Mouse (Mus musculus): ENCODE measurements around the gene Ifit2. TPM values are rescaled to one million over a fixed set of nuclear protein-coding genes. Genes with fewer than 3 reads are reported as not detected.

Ifit2 gene
- total and polyA plus RNA-seq, 2 experiments from 2014 or later, result 8.2 to 11.5 TPM

- DNase-seq (ENCODE audit: low spot score) (no peak), ATAC-seq (ENCODE audit: low FRiP score) (no peak)
- Histone ChIP-seq H3K27ac (ENCODE audit: low read depth, low read length) (no peak overlapping the region), H3K9ac (replicated peaks; ENCODE audit: low read length, poor library complexity, severe bottlenecking) (no peak overlapping the region), H3K4me2 (ENCODE audit: low read depth, low read length, poor library complexity, severe bottlenecking) (no peak overlapping the region), H3K4me1 (ENCODE audit: insufficient read depth, low read length) (0 out of 2 replicates have a peak, but pooled peaks cover 4% of the 10 kb centered on the region), H3K36me3 (ENCODE audit: insufficient read depth, low read length) (peaks cover 7% of the 10 kb centered on the region; the same call in 1 of the 2 replicates), H3K27me3 (ENCODE audit: insufficient read depth, low read length) (no peaks in the 10 kb centered on the region), H3K9me3 (ENCODE audit: low read length) (no peaks in the 10 kb centered on the region), H3K4me3 (ENCODE audit: low read depth, low read length) (no peak overlapping the region)
- no peak for TF ChIP-seq CTCF (IDR thresholded peaks at IDR 0.05)
- 73% methylated on average over 2 of the region's 2 CpGs for WGBS
These were observed 29.1 kb upstream of the Ifit2 start for GRCm38 (mm10) chr19:34521361-34521760.

GRCm38 (mm10) chr19:34521978-34522377 is 28.5 kb upstream of the Ifit2 start:
- no peak overlapping the region for H3K9ac ChIP-seq (replicated peaks; ENCODE audit: low read length, poor library complexity, severe bottlenecking)
- H3K4me3 ChIP-seq (ENCODE audit: low read depth, low read length), result no peak overlapping the region
- ATAC-seq (ENCODE audit: low FRiP score), result no peak
- H3K27me3 ChIP-seq (ENCODE audit: insufficient read depth, low read length), result no peaks in the 10 kb centered on the region
- 0 out of 2 replicates have a peak, but pooled peaks cover 4% of the 10 kb centered on the region for H3K4me1 ChIP-seq (ENCODE audit: insufficient read depth, low read length)
- H3K27ac ChIP-seq (ENCODE audit: low read depth, low read length), result no peak overlapping the region
- DNase-seq (ENCODE audit: low spot score), result no peak
- H3K4me2 ChIP-seq (ENCODE audit: low read depth, low read length, poor library complexity, severe bottlenecking), result no peak overlapping the region
- no peak for TF ChIP-seq CTCF (IDR thresholded peaks at IDR 0.05)
- H3K36me3 ChIP-seq (ENCODE audit: insufficient read depth, low read length), result peaks cover 7% of the 10 kb centered on the region; the same call in 1 of the 2 replicates
- no peaks in the 10 kb centered on the region for H3K9me3 ChIP-seq (ENCODE audit: low read length)
- 96% methylated on average over 1 of the region's 1 CpGs for WGBS

GRCm38 (mm10) chr19:34523106-34523725 is 27.3 kb upstream of the Ifit2 start:
- Histone ChIP-seq H3K4me2 (ENCODE audit: low read depth, low read length, poor library complexity, severe bottlenecking) (no peak overlapping the region), H3K27me3 (ENCODE audit: insufficient read depth, low read length) (no peaks in the 10 kb centered on the region), H3K4me1 (ENCODE audit: insufficient read depth, low read length) (0 out of 2 replicates have a peak, but pooled peaks cover 4% of the 10 kb centered on the region), H3K36me3 (ENCODE audit: insufficient read depth, low read length) (peaks cover 4% of the 10 kb centered on the region; the same call in 1 of the 2 replicates), H3K9ac (replicated peaks; ENCODE audit: low read length, poor library complexity, severe bottlenecking) (no peak overlapping the region), H3K9me3 (ENCODE audit: low read length) (no peaks in the 10 kb centered on the region), H3K4me3 (ENCODE audit: low read depth, low read length) (no peak overlapping the region), H3K27ac (ENCODE audit: low read depth, low read length) (no peak overlapping the region)
- no peak for DNase-seq (ENCODE audit: low spot score)
- no peak for TF ChIP-seq CTCF (IDR thresholded peaks at IDR 0.05)
- WGBS, result 88% methylated on average over 12 of the region's 12 CpGs
- no peak for ATAC-seq (ENCODE audit: low FRiP score)

GRCm38 (mm10) chr19:34524646-34525045 is 25.8 kb upstream of the Ifit2 start:
- Histone ChIP-seq H3K36me3 (ENCODE audit: insufficient read depth, low read length) (no peaks in the 10 kb centered on the region; the same call in 1 of the 2 replicates), H3K27me3 (ENCODE audit: insufficient read depth, low read length) (no peaks in the 10 kb centered on the region), H3K9ac (replicated peaks; ENCODE audit: low read length, poor library complexity, severe bottlenecking) (no peak overlapping the region), H3K4me3 (ENCODE audit: low read depth, low read length) (no peak overlapping the region), H3K4me2 (ENCODE audit: low read depth, low read length, poor library complexity, severe bottlenecking) (peak overlapping the region; percentile 18; the same call in 1 of the 2 replicates), H3K27ac (ENCODE audit: low read depth, low read length) (no peak overlapping the region), H3K9me3 (ENCODE audit: low read length) (no peaks in the 10 kb centered on the region), H3K4me1 (ENCODE audit: insufficient read depth, low read length) (0 out of 2 replicates have a peak, but pooled peaks cover 4% of the 10 kb centered on the region)
- ATAC-seq (ENCODE audit: low FRiP score), result no peak
- TF ChIP-seq CTCF (IDR thresholded peaks at IDR 0.05), result no peak
- no peak for DNase-seq (ENCODE audit: low spot score)
- 76% methylated on average over 9 of the region's 9 CpGs for WGBS

GRCm38 (mm10) chr19:34526321-34526923 is 24.1 kb upstream of the Ifit2 start:
- Histone ChIP-seq H3K9ac (replicated peaks; ENCODE audit: low read length, poor library complexity, severe bottlenecking) (peak overlapping the region; percentile 73), H3K27me3 (ENCODE audit: insufficient read depth, low read length) (no peaks in the 10 kb centered on the region), H3K27ac (ENCODE audit: low read depth, low read length) (peak overlapping the region; percentile 62; the same call in 1 of the 2 replicates), H3K4me1 (ENCODE audit: insufficient read depth, low read length) (0 out of 2 replicates have a peak, but pooled peaks cover 4% of the 10 kb centered on the region), H3K9me3 (ENCODE audit: low read length) (no peaks in the 10 kb centered on the region), H3K36me3 (ENCODE audit: insufficient read depth, low read length) (no peaks in the 10 kb centered on the region; the same call in 1 of the 2 replicates), H3K4me3 (ENCODE audit: low read depth, low read length) (peak overlapping the region; percentile 57), H3K4me2 (ENCODE audit: low read depth, low read length, poor library complexity, severe bottlenecking) (peak overlapping the region; percentile 67)
- ATAC-seq (ENCODE audit: low FRiP score) (peak; percentile 47), DNase-seq (ENCODE audit: low spot score) (peak; percentile 37)
- peak; percentile 58 for TF ChIP-seq CTCF (IDR thresholded peaks at IDR 0.05)
- WGBS, result 36% methylated on average over 11 of the region's 11 CpGs
